Mouse (Mus musculus): ENCODE measurements around the gene Hist1h4a. TPM values are rescaled to one million over a fixed set of nuclear protein-coding genes. Genes with fewer than 3 reads are reported as not detected.
A peak's percentile ranks its signal among the peaks of the same experiment; 100 is the strongest.
"Not testable (repeated sequence)": the region's sequence is repeated elsewhere in the genome, so short reads cannot be mapped to it uniquely, and the experiment has no call there.

Gene Hist1h4a
- total and polyA plus RNA-seq, 2 experiments from 2014 or later, result 0.49 to 794 TPM

GRCm38 (mm10) chr13:23751478-23751956, 9.5 kb downstream of the Hist1h4a start:
- H3K4me2 ChIP-seq (ENCODE audit: low read depth, low read length), result peak overlapping the region; percentile 70
- ATAC-seq (ENCODE audit: insufficient read depth, low read depth), result no peak
- peaks cover 7% of the 10 kb centered on the region; the same call in 1 of the 2 replicates for H3K4me1 ChIP-seq (ENCODE audit: control insufficient read depth, insufficient read depth)
- peak overlapping the region; percentile 46 for H3K4me3 ChIP-seq (ENCODE audit: low read depth, low read length)
- no peaks in the 10 kb centered on the region for H3K9me3 ChIP-seq (replicated peaks; ENCODE audit: control insufficient read depth, low read length)
- H3K9ac ChIP-seq (replicated peaks; ENCODE audit: low read depth, low read length), result peak overlapping the region; percentile 54
- TF ChIP-seq EP300 (IDR thresholded peaks at IDR 0.05; ENCODE audit: low read depth) (no peak), CTCF (IDR thresholded peaks at IDR 0.05; ENCODE audit: low read depth) (no peak)
- WGBS, result 4% methylated on average over 11 of the region's 11 CpGs
- H3K36me3 ChIP-seq (replicated peaks; ENCODE audit: control insufficient read depth, insufficient read depth, low read length), result no peaks in the 10 kb centered on the region
- DNase-seq (ENCODE audit: low spot score), result no peak
- peak overlapping the region; percentile 95 for H3K27ac ChIP-seq (ENCODE audit: low read depth)
- no peaks in the 10 kb centered on the region for H3K27me3 ChIP-seq (ENCODE audit: control insufficient read depth, insufficient read depth, low read length)

DNA sequence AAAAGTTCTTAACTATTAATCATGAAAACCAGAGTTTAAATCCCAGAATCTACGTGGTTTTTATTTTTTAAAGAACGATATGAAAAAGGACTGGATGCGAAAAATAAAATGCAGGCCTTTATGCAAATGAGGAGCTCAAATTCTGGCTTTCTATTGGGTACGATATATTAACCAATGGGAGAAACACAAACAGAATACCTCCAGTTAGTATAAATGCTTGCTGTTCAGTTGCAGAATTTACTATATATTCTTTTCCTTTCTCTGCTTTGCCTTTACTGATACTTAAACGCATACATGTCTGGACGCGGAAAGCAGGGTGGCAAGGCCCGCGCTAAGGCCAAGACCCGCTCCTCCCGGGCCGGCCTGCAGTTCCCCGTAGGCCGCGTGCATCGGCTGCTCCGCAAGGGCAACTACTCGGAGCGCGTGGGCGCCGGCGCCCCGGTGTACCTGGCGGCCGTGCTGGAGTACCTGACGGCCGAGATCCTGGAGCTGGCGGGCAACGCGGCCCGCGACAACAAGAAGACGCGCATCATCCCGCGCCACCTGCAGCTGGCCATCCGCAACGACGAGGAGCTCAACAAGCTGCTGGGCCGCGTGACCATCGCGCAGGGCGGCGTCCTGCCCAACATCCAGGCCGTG, 10.1 kb downstream of the Hist1h4a start, which contains the start of gene Hist1h2ab:
Hist1h2ab (plus strand) TSS at position 288 of the 639 bp plus-strand sequence.
- Histone ChIP-seq H3K9ac (replicated peaks; ENCODE audit: low read depth, low read length) (peak within 1 kb of the TSS; percentile 54), H3K4me2 (ENCODE audit: low read depth, low read length) (peak within 1 kb of the TSS; percentile 70), H3K4me3 (ENCODE audit: low read depth, low read length) (peak within 1 kb of the TSS; percentile 46), H3K27ac (ENCODE audit: low read depth) (peak within 1 kb of the TSS; percentile 95)
- not testable (repeated sequence) for H3K36me3 ChIP-seq (replicated peaks; ENCODE audit: control insufficient read depth, insufficient read depth, low read length); H3K9me3 ChIP-seq (replicated peaks; ENCODE audit: control insufficient read depth, low read length); H3K4me1 ChIP-seq (ENCODE audit: control insufficient read depth, insufficient read depth); H3K27me3 ChIP-seq (ENCODE audit: control insufficient read depth, insufficient read depth, low read length)
- DNase-seq (ENCODE audit: low spot score) (peak; percentile 88), ATAC-seq (ENCODE audit: insufficient read depth, low read depth) (peak; percentile 42)
- 1% methylated on average over 27 of the region's 47 CpGs for WGBS

DNA sequence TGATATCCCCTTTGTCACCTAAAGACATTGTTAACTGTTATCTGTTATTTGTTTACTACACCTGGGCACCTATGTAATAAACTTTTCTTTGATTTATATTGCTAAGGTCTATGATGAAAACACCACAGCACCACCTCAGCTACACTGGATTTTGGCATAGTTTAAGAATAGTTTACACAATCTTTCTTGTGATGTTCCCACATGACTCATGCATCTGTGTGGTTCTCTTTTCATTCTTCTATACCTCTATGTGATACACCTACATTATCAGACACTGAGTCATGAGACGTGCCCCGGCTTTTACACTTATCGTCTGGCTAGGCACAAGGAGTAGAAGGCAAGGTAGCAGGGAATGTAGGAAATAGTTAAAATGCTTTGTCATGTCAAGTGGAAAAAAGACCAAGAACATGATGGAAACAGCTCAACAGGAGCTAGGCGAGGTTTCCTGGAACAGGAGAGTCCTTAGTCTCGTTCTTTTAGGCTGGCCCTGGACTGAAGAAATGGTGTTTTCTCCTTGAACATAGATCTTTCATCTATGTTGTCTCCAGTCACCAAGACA, 11.4 kb downstream of the Hist1h4a start:
- DNase-seq (ENCODE audit: low spot score) (no peak), ATAC-seq (ENCODE audit: insufficient read depth, low read depth) (no peak)
- WGBS, result 91% methylated on average over 5 of the region's 5 CpGs
- no peaks in the 10 kb centered on the region for H3K36me3 ChIP-seq (replicated peaks; ENCODE audit: control insufficient read depth, insufficient read depth, low read length)
- no peak overlapping the region for H3K9ac ChIP-seq (replicated peaks; ENCODE audit: low read depth, low read length)
- TF ChIP-seq CTCF (IDR thresholded peaks at IDR 0.05; ENCODE audit: low read depth) (no peak), EP300 (IDR thresholded peaks at IDR 0.05; ENCODE audit: low read depth) (no peak)
- H3K4me3 ChIP-seq (ENCODE audit: low read depth, low read length), result no peak overlapping the region
- no peaks in the 10 kb centered on the region for H3K9me3 ChIP-seq (replicated peaks; ENCODE audit: control insufficient read depth, low read length)
- H3K4me2 ChIP-seq (ENCODE audit: low read depth, low read length), result no peak overlapping the region
- H3K27me3 ChIP-seq (ENCODE audit: control insufficient read depth, insufficient read depth, low read length), result no peaks in the 10 kb centered on the region
- peaks cover 11% of the 10 kb centered on the region; the same call in 1 of the 2 replicates for H3K4me1 ChIP-seq (ENCODE audit: control insufficient read depth, insufficient read depth)
- no peak overlapping the region for H3K27ac ChIP-seq (ENCODE audit: low read depth)

DNA sequence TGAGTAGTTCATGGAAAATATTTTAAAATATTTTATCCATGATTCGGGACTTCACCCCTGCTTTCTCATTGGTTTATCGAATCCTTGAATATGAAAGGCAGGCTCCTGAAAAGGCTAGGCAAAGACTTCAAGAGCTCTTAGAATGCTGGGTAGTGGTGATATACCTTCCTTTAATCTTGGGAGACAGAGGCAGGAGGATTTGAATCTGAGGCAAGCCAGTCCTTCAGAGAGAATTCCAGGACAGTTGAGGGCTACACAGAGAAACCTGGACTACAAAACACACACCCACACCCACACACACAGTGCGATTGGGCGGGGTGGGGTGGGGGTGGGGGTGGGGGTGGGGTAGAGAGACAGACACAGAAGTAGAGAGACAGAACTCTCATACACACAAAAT, 13.1 kb downstream of the Hist1h4a start:
- Histone ChIP-seq H3K4me3 (ENCODE audit: low read depth, low read length) (no peak overlapping the region), H3K4me2 (ENCODE audit: low read depth, low read length) (peak overlapping the region; percentile 60; the same call in 1 of the 2 replicates), H3K4me1 (ENCODE audit: control insufficient read depth, insufficient read depth) (peaks cover 11% of the 10 kb centered on the region; the same call in 1 of the 2 replicates), H3K27ac (ENCODE audit: low read depth) (peak overlapping the region; percentile 12; the same call in 1 of the 2 replicates), H3K36me3 (replicated peaks; ENCODE audit: control insufficient read depth, insufficient read depth, low read length) (no peaks in the 10 kb centered on the region), H3K27me3 (ENCODE audit: control insufficient read depth, insufficient read depth, low read length) (no peaks in the 10 kb centered on the region), H3K9ac (replicated peaks; ENCODE audit: low read depth, low read length) (no peak overlapping the region), H3K9me3 (replicated peaks; ENCODE audit: control insufficient read depth, low read length) (no peaks in the 10 kb centered on the region)
- no peak for ATAC-seq (ENCODE audit: insufficient read depth, low read depth)
- 20% methylated on average over 4 of the region's 4 CpGs for WGBS
- no peak for DNase-seq (ENCODE audit: low spot score)
- TF ChIP-seq EP300 (IDR thresholded peaks at IDR 0.05; ENCODE audit: low read depth), result no peak
- no peak for TF ChIP-seq CTCF (IDR thresholded peaks at IDR 0.05; ENCODE audit: low read depth)

DNA sequence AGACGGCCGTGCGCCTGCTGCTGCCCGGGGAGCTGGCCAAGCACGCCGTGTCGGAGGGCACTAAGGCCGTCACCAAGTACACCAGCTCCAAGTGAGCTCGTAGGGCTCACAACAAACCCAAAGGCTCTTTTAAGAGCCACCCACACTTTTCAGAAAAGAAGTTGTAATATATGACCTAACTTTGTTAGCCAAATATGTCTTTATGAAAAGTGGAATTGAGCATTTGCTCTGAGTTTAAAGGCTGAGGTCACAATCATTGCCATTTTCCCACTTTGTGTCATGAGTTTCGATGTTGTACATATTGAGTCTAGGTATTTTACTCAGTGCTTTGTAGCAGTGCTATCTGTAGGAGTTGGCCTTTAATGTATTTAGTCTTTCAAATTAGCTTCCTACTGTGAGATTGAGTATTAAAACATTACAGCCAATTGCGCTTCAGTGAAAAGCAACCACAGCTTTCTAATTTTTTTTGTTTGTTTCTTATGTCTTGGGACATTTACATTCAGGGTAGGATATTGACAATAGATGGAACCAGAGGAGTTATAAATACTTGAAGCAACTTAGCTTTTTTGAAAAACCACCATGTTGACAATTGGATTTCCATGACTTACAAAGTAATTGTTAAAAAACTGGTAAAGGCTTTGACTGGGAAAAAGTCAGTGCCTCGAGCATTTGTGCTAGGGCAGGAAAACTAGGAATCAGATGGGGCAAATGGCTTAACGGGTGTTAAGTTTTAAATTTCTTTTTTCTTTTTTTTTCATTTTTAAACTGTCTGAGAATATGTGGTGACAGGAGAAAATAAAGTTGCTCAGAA, 13.7 kb downstream of the Hist1h4a start:
- no peak for DNase-seq (ENCODE audit: low spot score)
- peak overlapping the region; percentile 98 for H3K27ac ChIP-seq (ENCODE audit: low read depth)
- peak overlapping the region; percentile 55 for H3K9ac ChIP-seq (replicated peaks; ENCODE audit: low read depth, low read length)
- H3K4me1 ChIP-seq (ENCODE audit: control insufficient read depth, insufficient read depth), result peaks cover 11% of the 10 kb centered on the region; the same call in 1 of the 2 replicates
- ATAC-seq (ENCODE audit: insufficient read depth, low read depth), result 0 out of 2 replicates have a peak, but pooled peaks have one; percentile 4
- no peaks in the 10 kb centered on the region for H3K9me3 ChIP-seq (replicated peaks; ENCODE audit: control insufficient read depth, low read length)
- H3K27me3 ChIP-seq (ENCODE audit: control insufficient read depth, insufficient read depth, low read length), result no peaks in the 10 kb centered on the region
- H3K4me3 ChIP-seq (ENCODE audit: low read depth, low read length), result peak overlapping the region; percentile 38
- peak overlapping the region; percentile 60 for H3K4me2 ChIP-seq (ENCODE audit: low read depth, low read length)
- TF ChIP-seq CTCF (IDR thresholded peaks at IDR 0.05; ENCODE audit: low read depth) (no peak), EP300 (IDR thresholded peaks at IDR 0.05; ENCODE audit: low read depth) (no peak)
- 9% methylated on average over 11 of the region's 13 CpGs for WGBS
- H3K36me3 ChIP-seq (replicated peaks; ENCODE audit: control insufficient read depth, insufficient read depth, low read length), result no peaks in the 10 kb centered on the region

Measured in heart, postnatal 0 days (tissue).